Mouse (Mus musculus) liver, embryonic 14.5 days (tissue): ENCODE data around the gene Usp47.
"Not testable (repeated sequence)": the region's sequence is repeated elsewhere in the genome, so short reads cannot be mapped to it uniquely, and the experiment has no call there.

Experiments used
- CTCF ChIP-seq: IDR thresholded peaks from 2 replicates; pipeline ENCODE4 v1.5.1; 2016; ENCODE audit warnings: antibody characterized with exemption, low read depth, control low read depth
- EP300 ChIP-seq: IDR thresholded peaks from 2 replicates; pipeline ENCODE4 v1.6.1; 2016; ENCODE audit warnings: antibody characterized with exemption, low read depth

DNA sequence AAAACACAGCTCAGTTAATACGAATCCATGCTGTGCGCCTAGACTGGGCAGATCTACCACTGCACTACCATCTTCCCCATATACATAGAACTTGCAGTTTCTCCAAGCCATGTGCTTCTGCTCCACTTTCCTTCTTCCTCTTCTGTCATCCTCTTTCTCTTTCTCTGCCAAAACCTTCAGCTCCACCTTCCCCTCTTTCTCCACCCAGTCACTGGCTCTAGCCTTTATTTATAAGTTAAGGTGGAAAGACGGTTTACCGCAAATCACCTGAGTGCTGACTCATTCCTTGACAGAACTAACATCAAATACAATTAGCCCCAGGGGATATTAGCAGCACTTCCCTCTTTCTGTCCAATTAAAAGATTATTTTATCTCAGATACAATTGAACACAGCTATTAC, 71.6 kb downstream of the Usp47 start:
- TF ChIP-seq CTCF, EP300: not testable (repeated sequence)
